Mouse (Mus musculus) hindbrain, embryonic 14.5 days (tissue): ENCODE results near the gene Pde1c. TPM values are rescaled to one million over a fixed set of nuclear protein-coding genes. Genes with fewer than 3 reads are reported as not detected.

Experiments used
- ATAC-seq: fragments of 200-750 bp; cut with Nextera tagmentation; 2 replicates; pipeline ENCODE4 v1.8.0; 2017; ENCODE audit warnings: moderate number of reproducible peaks, mild to moderate bottlenecking, moderate TSS enrichment, moderate library complexity; ENCODE audit not compliant: low FRiP score
- DNase-seq: peaks from one replicate; pipeline ENCODE4 v3.0.0-alpha.2; 2015; ENCODE audit warnings: low spot score
- H3K27ac ChIP-seq: fragments of 300-500 bp; sonication (generic); 2 replicates; pipeline ENCODE4 v1.5.1; 2014; ENCODE audit warnings: mild to moderate bottlenecking, moderate library complexity
- H3K27me3 ChIP-seq: fragments of 300-500 bp; sonication (generic); 2 replicates; pipeline ENCODE4 v1.6.1; 2014; ENCODE audit warnings: mild to moderate bottlenecking, low read length, mixed read lengths; ENCODE audit not compliant: control insufficient read depth, insufficient read depth
- H3K36me3 ChIP-seq: fragments of 300-500 bp; sonication (generic); replicated peaks from 2 replicates; pipeline ENCODE4 v1.6.1; 2014; ENCODE audit not compliant: control insufficient read depth, insufficient read depth
- H3K4me1 ChIP-seq: fragments of 300-500 bp; sonication (generic); replicated peaks from 2 replicates; pipeline ENCODE4 v1.6.1; 2014; ENCODE audit warnings: antibody characterized with exemption, low read length, mixed read lengths; ENCODE audit not compliant: control insufficient read depth, insufficient read depth
- H3K4me2 ChIP-seq: fragments of 300-500 bp; sonication (generic); replicated peaks from 2 replicates; pipeline ENCODE4 v1.6.1; 2014; ENCODE audit warnings: mild to moderate bottlenecking, moderate library complexity
- H3K4me3 ChIP-seq: fragments of 300-500 bp; sonication (generic); replicated peaks from 2 replicates; pipeline ENCODE4 v1.5.1; 2014; ENCODE audit warnings: mild to moderate bottlenecking, low read length
- H3K9ac ChIP-seq: fragments of 300-500 bp; sonication (generic); 2 replicates; pipeline ENCODE4 v1.6.1; 2014
- H3K9me3 ChIP-seq: fragments of 300-500 bp; sonication (generic); 2 replicates; pipeline ENCODE4 v1.6.1; 2016; ENCODE audit warnings: low read length; ENCODE audit not compliant: control insufficient read depth
- WGBS: fragments of 180-500 bp; shearing (Covaris S2); extraction: QIAGEN DNeasy Blood & Tissue Kit; methylation state at CpG from one replicate; pipeline ENCODE4 v1.1.7; 2014; 5-methylcytosine and 5-hydroxymethylcytosine counted together
- polyA plus RNA-seq: library from polyadenylated mRNA; unstranded; fragments of >200 nt; fragmentation: Nextera tagmentation; extraction: Ambion mirVana; gene quantifications from 2 replicates; pipeline ENCODE4 v1.2.1, GENCODE M21; 2014

The Pde1c gene
- polyA plus RNA-seq, 1 experiment from 2014 or later = 13.2 TPM

- no peak overlapping the region for H3K4me2 ChIP-seq
- ATAC-seq = peak; percentile 41; the same call in 1 of the 2 replicates
- 57% methylated on average over 3 of the region's 3 CpGs for WGBS
- H3K27ac ChIP-seq = peak overlapping the region; percentile 59; the same call in 1 of the 2 replicates
- no peaks in the 10 kb centered on the region; the same call in 1 of the 2 replicates for H3K4me1 ChIP-seq
- H3K36me3 ChIP-seq = no peaks in the 10 kb centered on the region
- no peaks in the 10 kb centered on the region for H3K27me3 ChIP-seq
- no peak overlapping the region for H3K4me3 ChIP-seq
- H3K9me3 ChIP-seq = no peaks in the 10 kb centered on the region
- H3K9ac ChIP-seq = no peak overlapping the region
- no peak for DNase-seq
Observed at GRCm38 (mm10) chr6:56555848-56556247, 13.1 kb downstream of the Pde1c start.

DNA sequence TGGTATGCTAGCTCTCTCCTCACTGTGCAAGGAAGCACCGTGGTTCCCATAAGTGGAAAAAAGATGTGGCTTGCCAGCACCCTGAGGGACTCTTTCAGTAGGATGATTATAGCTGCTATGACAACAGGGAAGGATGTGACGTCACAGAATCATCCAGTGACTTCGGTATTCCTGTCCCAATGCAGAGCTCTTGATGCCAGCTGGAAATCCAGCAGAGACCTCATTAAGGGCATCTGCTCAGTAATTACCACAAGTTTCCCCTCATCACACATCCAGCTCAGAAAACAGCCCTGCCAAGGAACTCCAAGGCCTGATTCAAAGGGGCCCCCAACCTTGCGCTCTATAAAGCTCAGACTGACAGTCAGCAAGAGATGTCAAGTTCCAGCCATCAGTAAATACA is 13.5 kb downstream of the Pde1c start:
- DNase-seq (peak; percentile 69), ATAC-seq (peak; percentile 92)
- Histone ChIP-seq H3K9ac (no peak overlapping the region), H3K36me3 (no peaks in the 10 kb centered on the region), H3K9me3 (no peaks in the 10 kb centered on the region), H3K4me2 (no peak overlapping the region), H3K27ac (peak overlapping the region; percentile 59; the same call in 1 of the 2 replicates), H3K4me3 (no peak overlapping the region), H3K4me1 (no peaks in the 10 kb centered on the region; the same call in 1 of the 2 replicates), H3K27me3 (no peaks in the 10 kb centered on the region)
- 26% methylated on average over 4 of the region's 4 CpGs for WGBS

GRCm38 (mm10) chr6:56551022-56551421 is 17.9 kb downstream of the Pde1c start:
- Histone ChIP-seq H3K9me3 (no peaks in the 10 kb centered on the region), H3K36me3 (no peaks in the 10 kb centered on the region), H3K27me3 (no peaks in the 10 kb centered on the region), H3K4me1 (no peaks in the 10 kb centered on the region; the same call in 1 of the 2 replicates), H3K4me3 (no peak overlapping the region), H3K4me2 (no peak overlapping the region), H3K9ac (no peak overlapping the region), H3K27ac (no peak overlapping the region)
- 92% methylated on average over 4 of the region's 4 CpGs for WGBS
- ATAC-seq (no peak), DNase-seq (no peak)

- Histone ChIP-seq H3K36me3 (no peaks in the 10 kb centered on the region), H3K9ac (no peak overlapping the region), H3K27ac (no peak overlapping the region), H3K4me2 (no peak overlapping the region), H3K4me1 (no peaks in the 10 kb centered on the region), H3K27me3 (no peaks in the 10 kb centered on the region), H3K4me3 (no peak overlapping the region), H3K9me3 (no peaks in the 10 kb centered on the region)
- DNase-seq (no peak), ATAC-seq (no peak)
- 78% methylated on average over 5 of the region's 5 CpGs for WGBS
Observed at GRCm38 (mm10) chr6:56540247-56540646, 28.7 kb downstream of the Pde1c start.

- Histone ChIP-seq H3K27ac (no peak overlapping the region), H3K27me3 (no peaks in the 10 kb centered on the region), H3K9ac (no peak overlapping the region), H3K4me1 (no peaks in the 10 kb centered on the region), H3K4me2 (no peak overlapping the region), H3K9me3 (no peaks in the 10 kb centered on the region), H3K36me3 (no peaks in the 10 kb centered on the region), H3K4me3 (no peak overlapping the region)
- ATAC-seq = no peak
- DNase-seq = no peak
Observed at GRCm38 (mm10) chr6:56534653-56535052, 34.2 kb downstream of the Pde1c start.

DNA sequence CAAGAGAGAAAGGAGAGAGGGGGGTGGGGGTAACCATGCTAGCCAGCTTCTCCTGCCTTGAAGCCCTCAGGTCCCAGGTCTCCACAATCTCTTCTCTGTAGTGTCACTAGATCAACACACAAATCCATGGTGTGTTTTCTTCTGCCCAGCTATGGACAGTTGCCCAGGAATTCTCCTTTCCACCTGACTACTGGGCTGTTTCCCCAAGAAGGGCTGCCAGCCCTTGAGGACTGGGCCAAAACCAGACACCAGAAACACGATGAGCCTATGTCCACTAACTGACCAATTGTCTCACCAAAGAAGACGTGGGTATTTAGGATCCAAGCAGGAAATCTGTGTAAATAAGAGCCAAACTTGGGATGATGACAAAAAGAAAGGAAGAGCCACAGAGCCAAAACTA is 36.6 kb downstream of the Pde1c start:
- no peak overlapping the region for H3K9ac ChIP-seq
- WGBS = 85% methylated on average over 2 of the region's 2 CpGs

GRCm38 (mm10) chr6:56523938-56524866 is 44.7 kb downstream of the Pde1c start:
- WGBS = 80% methylated on average over 6 of the region's 6 CpGs
- no peaks in the 10 kb centered on the region for H3K27me3 ChIP-seq
- no peaks in the 10 kb centered on the region for H3K9me3 ChIP-seq
- H3K36me3 ChIP-seq = no peaks in the 10 kb centered on the region
- H3K4me3 ChIP-seq = no peak overlapping the region
- H3K27ac ChIP-seq = no peak overlapping the region
- no peak for ATAC-seq
- no peak for DNase-seq
- no peak overlapping the region for H3K4me2 ChIP-seq
- H3K9ac ChIP-seq = no peak overlapping the region
- no peaks in the 10 kb centered on the region for H3K4me1 ChIP-seq

More for the DNA sequence above, 36.6 kb downstream of the Pde1c start:
- no peak for ATAC-seq
- Histone ChIP-seq H3K9me3 (no peaks in the 10 kb centered on the region), H3K4me1 (no peaks in the 10 kb centered on the region), H3K4me3 (no peak overlapping the region), H3K36me3 (no peaks in the 10 kb centered on the region), H3K4me2 (no peak overlapping the region), H3K27ac (no peak overlapping the region), H3K27me3 (no peaks in the 10 kb centered on the region)
- no peak for DNase-seq

- no peaks in the 10 kb centered on the region for H3K36me3 ChIP-seq
- no peak overlapping the region for H3K27ac ChIP-seq
- H3K4me3 ChIP-seq = no peak overlapping the region
- H3K4me1 ChIP-seq = no peaks in the 10 kb centered on the region
- ATAC-seq = no peak
- no peak overlapping the region for H3K9ac ChIP-seq
- H3K27me3 ChIP-seq = no peaks in the 10 kb centered on the region
- no peak for DNase-seq
- WGBS = 79% methylated on average over 5 of the region's 5 CpGs
- H3K9me3 ChIP-seq = no peaks in the 10 kb centered on the region
- H3K4me2 ChIP-seq = no peak overlapping the region
Observed at GRCm38 (mm10) chr6:56489161-56489560, 79.7 kb downstream of the Pde1c start.

DNA sequence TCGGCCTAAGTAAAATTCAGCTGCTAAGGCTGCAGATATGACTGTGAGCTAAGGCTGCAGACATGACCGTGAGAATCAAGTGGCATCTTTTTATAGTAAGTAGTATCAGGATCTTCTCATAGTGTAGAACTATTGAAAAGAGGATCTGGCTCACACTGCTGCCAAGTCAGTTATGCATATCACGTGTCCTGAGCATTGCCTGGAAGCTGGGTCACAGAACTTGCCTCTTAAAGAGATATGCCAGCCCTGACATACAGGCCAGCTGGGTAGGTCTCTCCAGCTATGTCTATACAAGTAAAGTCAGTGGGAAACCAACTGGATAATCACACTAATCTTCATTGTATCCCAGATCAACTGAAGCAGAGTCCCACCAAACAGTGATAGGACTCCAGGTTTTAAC is 83.8 kb downstream of the Pde1c start:
- Histone ChIP-seq H3K9ac (no peak overlapping the region), H3K9me3 (no peaks in the 10 kb centered on the region), H3K27ac (no peak overlapping the region), H3K4me1 (no peaks in the 10 kb centered on the region), H3K36me3 (no peaks in the 10 kb centered on the region), H3K4me2 (no peak overlapping the region), H3K27me3 (no peaks in the 10 kb centered on the region), H3K4me3 (no peak overlapping the region)
- ATAC-seq = no peak
- WGBS = 78% methylated on average over 3 of the region's 3 CpGs
- DNase-seq = no peak
